Mouse (Mus musculus) testis, adult 2 months (tissue): ENCODE results near the gene Panx3.

ENCODE experiments used
- CTCF ChIP-seq: fragments of 200-500 bp; IDR thresholded peaks from 2 replicates; pipeline ENCODE4 v1.5.1; 2012; ENCODE audit warnings: low read depth, mild to moderate bottlenecking, inconsistent platforms, low read length, moderate library complexity; ENCODE audit not compliant: control insufficient read depth, insufficient read depth, insufficient replicate concordance
- POLR2A ChIP-seq: fragments of 200-500 bp; IDR thresholded peaks from 2 replicates; pipeline ENCODE4 v1.6.1; 2012; ENCODE audit warnings: low read depth, mild to moderate bottlenecking, inconsistent platforms, low read length, moderate library complexity; ENCODE audit not compliant: control insufficient read depth

- TF ChIP-seq CTCF (no peak), POLR2A (no peak)
These were observed 40.5 kb downstream of the Panx3 start for GRCm38 (mm10) chr9:37628581-37628980.
